Mouse (Mus musculus): Measurements from ENCODE around the gene Zbtb21.

DNA sequence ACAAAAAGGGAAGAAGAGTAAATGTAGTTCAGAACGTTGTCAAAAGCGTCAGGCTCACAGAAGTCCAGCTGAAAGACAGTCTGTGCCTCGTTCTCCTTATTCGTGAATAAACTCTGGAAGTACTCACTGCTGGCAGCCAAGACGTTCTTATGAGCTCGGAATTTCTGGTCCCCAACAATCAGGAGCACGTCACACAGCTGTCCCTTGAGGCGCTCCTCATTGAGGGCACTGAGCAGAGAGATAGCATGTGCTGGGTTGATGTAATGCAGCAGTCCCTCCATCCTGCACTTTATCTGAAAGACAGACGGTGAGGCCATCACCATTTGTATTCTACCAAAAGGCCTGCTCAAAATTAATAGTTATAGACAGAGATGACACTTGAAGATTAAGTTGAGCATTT lies 9.6 kb downstream of the Zbtb21 start:
- TF ChIP-seq CTCF (IDR thresholded peaks at IDR 0.05; ENCODE audit: extremely low read depth, insufficient read depth, insufficient read length, insufficient replicate concordance), result no peak
- TF ChIP-seq POLR2A (IDR thresholded peaks at IDR 0.05; ENCODE audit: low read depth, low read length), result no peak
